Mouse (Mus musculus): ENCODE measurements around the gene Herpud1.

Gene Herpud1

DNA sequence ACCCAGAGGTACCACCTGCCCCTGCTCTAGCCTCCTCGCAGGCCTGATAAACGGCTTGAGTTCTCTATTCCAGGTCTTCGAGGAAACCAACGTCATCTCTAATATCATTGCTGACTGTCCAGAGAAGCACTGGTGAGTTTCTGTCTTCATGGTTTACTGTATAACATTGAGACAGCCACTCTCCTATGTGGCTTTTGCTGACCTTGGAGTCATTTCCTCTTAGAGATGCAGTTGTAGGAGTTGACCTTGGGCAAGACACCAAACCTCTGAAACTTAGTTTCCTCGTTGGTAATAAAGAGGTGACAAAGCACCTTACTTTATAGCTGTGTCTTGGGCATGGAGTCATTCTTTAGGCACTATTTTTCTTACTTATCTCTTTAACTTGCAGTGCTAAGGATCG is 26.3 kb downstream of the Herpud1 start:
- DNase-seq = no peak

DNA sequence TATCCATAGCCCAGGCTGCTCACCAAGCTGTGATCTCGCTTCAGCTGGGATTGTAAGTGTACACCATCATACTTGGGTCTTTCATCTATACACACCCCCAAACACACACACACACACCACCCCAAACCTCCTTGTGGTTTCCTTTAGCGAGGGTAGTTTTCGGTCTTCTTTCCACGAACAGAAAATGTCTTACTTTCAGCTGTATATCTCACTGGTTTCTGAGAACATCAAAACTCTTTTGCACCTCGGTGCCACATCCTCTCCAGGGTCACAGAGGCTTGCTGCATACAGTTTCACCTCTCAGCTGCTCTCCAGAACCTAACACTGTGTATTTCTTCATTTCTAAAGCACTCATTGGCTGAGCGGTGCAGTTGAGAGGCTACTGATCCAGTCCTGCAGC is 27.3 kb downstream of the Herpud1 start:
- DNase-seq = no peak

DNA sequence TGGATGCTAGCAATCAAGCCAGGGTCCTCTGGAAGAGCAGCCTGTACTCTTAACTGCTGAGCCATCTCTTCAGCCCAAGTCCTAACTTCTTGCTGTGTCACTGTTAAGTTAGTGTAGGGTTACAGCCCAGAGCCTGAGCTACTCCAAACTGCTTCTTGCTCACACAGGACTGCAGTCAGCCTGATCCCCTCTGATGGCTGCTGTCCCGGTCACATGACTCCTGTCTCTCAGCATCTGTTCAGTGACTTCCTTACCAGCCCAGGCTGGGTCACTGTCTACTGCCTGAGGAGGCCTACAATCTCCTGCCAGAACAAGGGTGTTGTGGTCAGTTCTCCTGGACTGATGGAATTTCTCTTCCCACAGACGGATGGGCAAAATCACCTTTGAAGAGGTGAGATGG is 29.0 kb downstream of the Herpud1 start:
- DNase-seq = no peak

DNA sequence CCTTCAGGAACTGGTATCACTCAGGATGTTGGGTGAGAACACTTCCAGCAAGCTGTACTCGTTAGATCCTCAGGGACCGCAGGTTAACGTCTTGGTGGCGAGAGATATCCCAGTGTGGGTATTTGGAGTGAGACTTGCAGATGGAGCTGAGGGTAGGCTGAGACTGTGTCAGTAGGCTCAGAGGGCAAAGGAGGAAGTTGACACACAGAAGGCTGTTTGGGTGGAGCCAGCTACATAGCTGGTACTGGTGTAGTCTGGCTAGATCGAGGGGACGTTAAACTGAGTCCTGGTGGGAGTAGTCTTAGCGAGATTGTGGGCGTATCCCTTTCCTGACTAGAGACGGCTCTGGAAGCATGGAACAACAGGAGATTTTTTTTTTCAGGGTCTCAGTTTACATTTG is 31.8 kb downstream of the Herpud1 start:
- no peak for DNase-seq

DNA sequence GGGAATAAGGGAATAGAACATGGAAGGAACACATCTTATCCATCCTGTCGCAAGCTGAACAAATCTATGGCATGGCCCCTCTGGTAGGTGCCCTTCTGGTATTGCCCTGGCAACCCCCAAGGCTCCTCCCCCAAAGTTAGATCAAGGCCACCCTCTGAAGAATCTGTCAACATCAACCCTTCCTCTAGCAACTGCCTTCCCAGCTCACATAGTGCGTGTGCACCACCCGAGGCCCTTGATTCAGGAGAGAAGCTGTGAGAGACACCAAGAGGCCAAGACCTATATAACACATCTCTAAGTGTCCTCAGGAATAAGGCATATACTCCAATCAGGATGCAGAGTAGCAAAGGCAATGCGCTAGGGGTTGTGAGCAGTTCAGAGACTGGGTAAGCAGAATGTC is 36.0 kb downstream of the Herpud1 start:
- no peak for DNase-seq

DNA sequence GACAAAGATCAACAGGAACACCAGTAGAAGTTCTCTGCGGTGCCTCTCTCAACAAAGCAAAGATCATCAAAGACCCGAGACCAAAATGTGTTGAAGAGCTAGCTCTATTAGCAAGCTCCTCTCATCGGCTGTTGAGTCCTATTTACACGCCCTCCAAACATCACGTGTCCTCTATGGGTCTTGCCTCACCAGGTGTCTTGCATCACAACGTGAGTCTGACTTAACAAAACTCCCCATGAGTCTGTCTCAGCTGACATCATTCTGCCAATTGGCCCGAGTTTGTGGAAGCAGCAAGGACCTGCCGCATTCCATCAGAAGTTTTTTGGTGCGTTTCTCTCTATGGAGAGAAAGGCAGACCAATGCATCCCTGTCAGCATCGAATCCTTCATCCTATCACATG is 41.7 kb downstream of the Herpud1 start:
- DNase-seq = no peak

DNA sequence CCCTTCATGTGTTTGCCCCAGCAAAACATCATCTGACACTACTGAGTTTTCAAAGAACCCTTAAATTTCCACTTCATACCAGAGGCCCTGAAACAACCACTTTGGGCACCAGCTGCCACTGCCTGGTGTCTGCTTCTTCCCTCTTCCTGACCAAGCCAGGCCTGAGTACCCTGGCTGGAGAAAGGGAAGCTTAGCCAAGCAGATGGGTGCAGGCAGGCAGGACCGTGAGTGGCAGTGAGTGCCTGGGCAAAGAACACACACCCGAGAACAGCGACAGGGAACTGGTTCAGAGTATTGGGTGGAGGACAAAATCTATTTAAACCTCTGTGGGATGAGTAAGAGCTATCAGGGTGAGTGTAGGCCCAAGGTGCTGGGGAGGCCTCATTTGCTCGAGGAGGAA is 42.2 kb downstream of the Herpud1 start:
- no peak for DNase-seq

DNA sequence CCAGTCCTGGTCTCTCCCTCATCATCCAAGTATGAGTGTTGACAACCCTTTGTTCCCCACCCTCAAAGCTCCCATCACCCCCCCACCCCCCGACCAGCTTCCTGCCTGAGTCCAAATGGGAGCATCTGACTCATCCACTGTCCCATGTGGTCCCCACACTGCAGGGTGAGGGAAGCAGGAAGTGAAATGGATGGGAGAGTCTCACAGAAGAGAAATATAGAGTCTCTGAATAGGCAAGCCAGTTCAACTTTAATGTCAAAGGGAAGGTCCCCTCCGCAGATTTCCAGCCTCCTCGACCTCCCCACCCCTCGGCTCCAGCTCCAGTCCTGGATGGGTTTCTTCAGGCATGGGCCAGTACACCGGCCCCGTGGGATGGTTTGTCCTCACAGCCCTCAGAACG is 43.1 kb downstream of the Herpud1 start:
- no peak for DNase-seq

DNA sequence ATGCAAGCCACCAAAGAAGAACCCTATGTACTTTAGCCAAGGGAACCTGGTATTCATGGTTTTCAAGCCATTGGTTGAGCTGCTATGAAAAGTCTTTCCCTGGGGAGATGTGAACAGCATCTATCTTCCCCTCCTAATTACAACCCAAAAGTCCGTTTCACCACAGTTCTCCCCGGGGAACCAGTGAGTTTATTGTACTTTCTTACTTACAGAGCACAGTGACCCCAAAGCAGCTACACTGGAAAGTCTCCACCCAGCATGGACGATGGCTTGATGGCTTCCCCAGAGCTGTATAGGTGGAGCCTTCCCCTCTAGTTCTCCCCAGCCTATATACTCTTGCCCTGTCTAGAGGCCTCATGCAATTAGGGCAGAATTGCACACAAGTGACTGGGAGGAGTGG is 46.0 kb downstream of the Herpud1 start:
- DNase-seq = no peak

DNA sequence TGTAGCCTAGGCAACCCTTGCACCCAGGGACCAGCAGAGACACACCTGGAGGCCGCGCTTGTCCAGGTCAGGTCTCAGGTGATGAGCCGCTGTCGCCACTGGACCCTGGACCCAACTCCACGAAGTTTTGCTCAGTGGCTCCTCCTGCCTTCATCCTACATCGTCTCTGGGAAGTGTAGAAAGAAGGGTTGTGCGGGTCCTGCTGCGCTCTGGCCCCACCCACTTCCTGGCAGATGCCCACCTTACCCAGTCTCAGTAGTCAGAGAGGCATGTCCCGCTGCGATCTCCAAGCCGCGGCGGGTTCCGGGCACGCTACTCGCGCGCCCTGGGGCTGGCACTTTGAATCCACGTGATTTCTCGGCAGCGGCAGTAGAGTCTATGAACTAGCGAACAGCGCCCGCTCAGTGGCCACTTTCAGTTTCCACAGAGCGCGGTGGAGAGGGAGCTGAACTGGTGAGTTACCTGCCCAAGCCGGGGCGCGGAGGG is 47.8 kb downstream of the Herpud1 start, which contains the start of gene Nlrc5:
TSS of gene Nlrc5 (plus strand) at position 376 of the 486 bp plus-strand sequence.
- peak; percentile 65 to 78 for DNase-seq

DNA sequence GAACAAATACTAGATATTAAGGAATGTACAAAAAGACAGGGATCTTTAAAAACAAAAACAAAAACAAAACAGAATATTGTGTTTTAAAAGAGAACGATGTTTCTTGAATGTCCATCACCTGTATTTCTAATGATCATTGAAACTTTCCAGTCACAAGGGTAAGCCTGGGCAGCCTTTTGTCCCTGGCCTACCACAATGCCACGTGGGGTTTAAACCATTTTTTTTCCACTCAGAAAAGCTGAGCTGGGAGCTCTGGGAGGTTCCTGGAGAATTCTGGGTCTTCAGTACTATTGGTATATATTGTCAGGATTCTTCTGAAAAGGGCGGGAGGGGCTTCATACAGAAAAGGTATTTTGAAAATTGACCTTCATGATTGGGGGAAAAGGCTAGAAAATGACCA is 48.7 kb downstream of the Herpud1 start:
- no peak for DNase-seq

DNA sequence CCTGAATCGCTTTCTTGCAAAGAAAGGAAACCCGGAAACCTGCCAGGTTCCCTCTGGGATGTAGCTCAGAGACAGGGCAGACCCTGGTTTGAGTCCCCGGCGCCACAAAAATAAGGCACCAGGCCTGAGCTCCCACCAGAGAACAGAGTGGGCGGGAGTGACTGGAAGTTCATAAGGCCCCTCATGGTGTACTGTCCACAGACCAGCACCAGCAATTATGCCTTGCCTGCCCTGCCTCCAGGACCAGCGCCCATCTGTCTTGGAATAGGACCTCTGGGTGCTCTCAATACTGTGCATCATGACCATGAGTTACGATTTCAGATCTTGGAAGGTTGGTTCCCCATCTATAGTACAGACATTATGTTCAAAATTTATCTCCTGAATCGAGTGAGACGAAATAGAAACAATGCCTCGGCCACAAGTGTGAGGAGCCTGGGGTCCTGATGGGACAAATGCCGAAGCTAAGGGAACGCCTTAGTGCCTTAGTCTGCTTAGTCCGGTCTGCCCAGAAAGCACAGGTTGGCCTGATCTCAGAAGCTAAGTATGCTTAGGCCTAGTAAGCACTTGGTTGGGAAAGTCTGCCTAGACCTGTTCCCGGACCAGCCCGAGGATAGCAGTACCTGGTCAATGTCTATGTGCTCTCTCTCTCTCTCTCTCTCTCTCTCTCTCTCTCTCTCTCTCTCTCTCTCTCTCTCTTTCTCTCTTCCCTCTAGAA is 49.3 kb downstream of the Herpud1 start:
- no peak for DNase-seq

DNA sequence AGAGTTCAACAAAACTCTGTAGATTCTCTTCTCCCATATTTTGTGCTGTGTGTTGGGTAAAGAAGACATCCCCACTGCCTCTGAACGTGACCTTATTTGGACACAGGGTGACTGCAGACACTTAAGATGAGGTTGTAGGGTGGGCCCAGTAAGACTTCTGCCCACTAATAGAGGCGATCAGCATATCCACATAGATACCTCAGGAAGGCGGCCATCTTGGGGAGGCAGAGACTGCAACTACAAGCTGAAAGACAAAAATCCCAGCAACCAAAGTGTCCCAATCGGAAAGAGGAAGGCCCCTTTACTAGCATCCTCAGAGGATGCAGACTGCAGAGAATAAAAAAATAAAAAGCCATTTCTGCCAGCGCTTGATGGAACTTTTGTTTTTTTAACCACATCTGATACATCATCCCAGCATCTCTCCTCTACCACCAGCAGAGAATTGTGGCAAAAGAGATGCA is 49.9 kb downstream of the Herpud1 start:
- DNase-seq = no peak

DNA sequence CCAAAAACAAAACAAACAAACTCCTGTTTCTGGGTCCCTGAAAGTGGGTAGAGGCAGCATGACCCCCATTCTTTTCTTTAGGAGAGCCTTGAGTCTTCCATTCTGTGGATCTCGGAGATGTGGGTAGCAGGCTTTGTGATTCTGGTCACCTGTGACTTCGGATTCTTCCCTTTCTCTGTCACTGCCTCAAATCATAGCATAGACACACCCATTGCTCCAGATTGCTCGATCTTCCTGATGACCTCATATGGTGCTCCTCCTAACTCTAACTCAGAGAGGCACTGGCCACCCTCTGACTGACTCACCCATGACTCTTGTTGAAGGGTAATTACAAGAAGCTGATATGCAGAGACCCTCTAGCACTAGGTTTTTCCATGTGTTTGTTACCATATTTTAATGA is 50.7 kb downstream of the Herpud1 start:
- no peak for DNase-seq

DNA sequence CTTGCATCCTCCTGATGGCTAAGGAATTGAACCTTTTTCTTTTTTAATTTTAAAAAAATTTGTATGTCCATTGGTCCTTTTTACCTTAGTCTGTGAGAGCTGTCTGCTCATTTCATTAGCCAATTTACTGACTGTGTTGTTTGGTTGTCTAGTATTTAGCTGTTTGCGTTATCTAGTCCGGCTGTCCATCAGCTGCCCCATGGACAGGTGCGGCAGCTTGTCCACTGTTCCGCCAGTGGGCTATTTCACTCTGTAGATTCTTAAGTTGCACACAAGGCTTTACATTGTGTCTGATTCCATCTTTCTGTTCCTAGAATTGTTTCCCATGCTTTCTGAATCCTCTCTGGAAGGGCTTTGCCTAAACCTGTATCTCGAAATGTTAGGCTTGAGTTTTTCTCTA is 52.4 kb downstream of the Herpud1 start:
- no peak for DNase-seq

DNA sequence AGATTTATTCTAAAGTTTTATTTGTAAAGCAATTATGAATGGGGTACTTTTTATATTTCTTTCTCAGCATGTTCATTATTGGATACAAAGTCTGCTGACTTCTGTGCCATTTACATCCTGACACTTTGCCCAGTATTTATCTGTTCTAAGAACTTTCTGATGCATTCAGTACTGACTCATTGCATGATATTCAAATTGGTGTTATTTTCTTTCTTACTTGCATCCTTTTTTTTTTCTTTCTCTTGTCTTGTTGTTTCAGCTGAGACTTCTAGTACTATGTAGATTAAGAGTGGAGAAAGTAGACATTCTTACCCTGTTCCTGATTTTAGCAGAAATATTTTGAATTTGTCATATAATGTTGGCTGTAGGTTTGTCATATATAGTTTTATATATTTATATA is 53.5 kb downstream of the Herpud1 start:
- DNase-seq = no peak

DNA sequence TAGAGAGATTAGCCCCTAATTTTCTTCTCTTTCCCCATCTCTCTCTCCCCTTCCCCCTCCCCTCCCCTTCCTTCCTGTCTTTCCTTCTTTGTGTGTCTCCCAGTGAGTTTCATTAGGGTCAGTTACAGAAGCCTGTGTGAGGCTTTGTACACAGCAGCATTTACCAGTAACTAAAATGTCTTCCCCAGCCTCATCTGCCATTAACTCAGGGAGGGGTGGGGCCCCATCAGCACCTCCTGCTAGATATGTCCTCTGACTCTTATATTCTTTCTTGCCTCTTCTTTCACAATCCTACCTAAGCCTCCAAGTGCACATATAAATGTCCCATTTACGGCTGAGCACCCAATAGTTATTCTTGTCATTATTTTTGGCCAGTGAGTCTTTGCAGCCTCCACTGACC is 54.2 kb downstream of the Herpud1 start:
- no peak for DNase-seq

DNA sequence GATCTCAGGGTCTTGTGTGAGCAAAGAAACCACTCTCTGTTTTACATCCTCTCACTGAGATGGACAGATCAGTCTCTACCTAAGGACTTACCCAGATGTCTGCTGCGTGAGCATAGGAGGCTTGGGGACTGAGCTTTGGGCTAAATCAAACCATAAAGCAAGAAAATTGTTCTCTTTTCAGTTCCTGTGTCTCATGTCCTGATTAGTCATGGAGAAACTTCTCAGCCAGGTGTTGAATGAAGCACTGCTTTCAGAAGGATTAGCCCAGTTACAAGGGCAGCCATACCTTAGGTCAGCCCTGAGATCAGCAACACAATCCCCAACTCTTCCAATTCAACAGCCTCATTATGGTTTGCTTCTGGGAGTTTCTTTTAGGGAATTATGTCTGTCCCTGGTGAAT is 55.4 kb downstream of the Herpud1 start:
- no peak for DNase-seq

DNA sequence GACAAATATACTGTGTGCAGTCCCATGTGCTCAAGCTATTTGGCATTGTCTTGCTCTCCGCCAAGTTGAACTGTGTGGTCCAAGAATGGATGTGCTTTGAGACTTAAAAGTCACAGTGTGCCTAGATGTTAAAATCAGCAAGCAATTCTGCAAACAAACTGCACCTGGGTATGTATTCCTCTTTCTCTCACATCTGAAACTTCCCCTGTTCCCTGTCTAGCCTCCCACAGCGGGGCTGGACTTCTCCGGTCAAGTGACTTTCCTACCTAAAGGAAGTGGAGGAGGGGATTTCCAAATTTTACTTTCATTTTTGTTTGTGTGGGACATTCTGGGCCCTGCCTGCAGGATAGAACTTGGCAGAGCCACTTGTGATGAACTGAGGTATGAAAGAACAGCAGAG is 56.9 kb downstream of the Herpud1 start:
- DNase-seq = no peak

DNA sequence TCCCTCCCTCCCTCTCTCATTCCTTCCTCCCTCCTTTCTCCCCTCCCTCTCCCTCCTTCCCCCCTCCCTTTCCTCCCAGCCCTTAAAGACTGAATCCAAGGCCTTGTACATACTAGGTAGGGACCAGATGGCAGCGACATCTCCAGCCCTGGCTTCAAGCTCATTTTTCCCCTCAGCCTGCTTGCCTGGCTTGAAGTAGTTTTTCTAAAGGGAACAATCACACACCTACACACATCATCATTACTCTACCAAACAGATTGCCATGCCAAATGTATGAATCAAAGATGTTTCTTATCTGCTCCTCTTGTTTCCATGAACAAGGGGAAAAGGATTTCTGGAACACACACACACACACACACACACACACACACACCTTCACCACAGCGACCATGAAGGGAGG is 58.2 kb downstream of the Herpud1 start:
- no peak for DNase-seq

Data from kidney, postnatal 4 days (tissue).